Mouse (Mus musculus): ENCODE measurements around the gene Ncln. TPM values are rescaled to one million over a fixed set of nuclear protein-coding genes. Genes with fewer than 3 reads are reported as not detected.

The Ncln gene
- polyA plus RNA-seq, 1 experiment from 2014 or later: 31.9 TPM

DNA sequence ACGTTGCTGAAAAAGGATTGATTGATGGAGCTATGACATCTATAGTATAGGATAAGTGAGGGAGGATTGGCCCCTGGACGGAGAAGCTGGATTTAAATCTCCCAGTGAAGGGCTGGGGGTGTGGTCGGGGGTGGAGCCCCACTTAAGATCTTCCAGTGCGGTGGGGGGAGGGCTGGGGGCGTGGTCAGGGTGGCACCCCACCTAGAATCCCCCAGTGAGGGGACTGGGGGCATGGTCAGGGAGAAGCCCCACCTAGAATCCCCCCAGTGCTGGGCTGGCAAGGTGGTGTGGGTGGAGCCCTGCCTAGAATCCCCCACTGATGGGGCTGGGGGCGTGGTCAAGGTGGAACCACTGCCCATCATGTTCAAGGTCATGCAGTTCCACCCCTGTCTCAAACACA, 10.9 kb upstream of the Ncln start:
- H3K9me3 ChIP-seq (replicated peaks; ENCODE audit: control insufficient read depth, low read length): no peaks in the 10 kb centered on the region
- no peak overlapping the region for H3K4me2 ChIP-seq (ENCODE audit: low read depth, low read length)
- H3K4me3 ChIP-seq (ENCODE audit: low read depth, low read length): no peak overlapping the region
- H3K4me1 ChIP-seq (ENCODE audit: control insufficient read depth, insufficient read depth, low read length): no peaks in the 10 kb centered on the region
- H3K9ac ChIP-seq (replicated peaks; ENCODE audit: low read length): no peak overlapping the region
- no peak overlapping the region for H3K27ac ChIP-seq (replicated peaks; ENCODE audit: low read depth, low read length)
- ATAC-seq (replicated peaks; ENCODE audit: insufficient number of reproducible peaks, low FRiP score, low TSS enrichment, low read depth) (no peak), DNase-seq (ENCODE audit: low spot score) (no peak)
- WGBS: 32% methylated on average over 6 of the region's 6 CpGs
- H3K27me3 ChIP-seq (ENCODE audit: control insufficient read depth, insufficient read depth, low read length): no peaks in the 10 kb centered on the region
- H3K36me3 ChIP-seq (replicated peaks; ENCODE audit: control insufficient read depth, insufficient read depth, low read depth, low read length): no peaks in the 10 kb centered on the region

GRCm38 (mm10) chr10:81505016-81505664, 8.9 kb upstream of the Ncln start:
- H3K36me3 ChIP-seq (replicated peaks; ENCODE audit: control insufficient read depth, insufficient read depth, low read depth, low read length): no peaks in the 10 kb centered on the region
- no peak overlapping the region for H3K4me3 ChIP-seq (ENCODE audit: low read depth, low read length)
- no peak for DNase-seq (ENCODE audit: low spot score)
- no peak overlapping the region for H3K4me2 ChIP-seq (ENCODE audit: low read depth, low read length)
- no peaks in the 10 kb centered on the region for H3K9me3 ChIP-seq (replicated peaks; ENCODE audit: control insufficient read depth, low read length)
- no peaks in the 10 kb centered on the region for H3K27me3 ChIP-seq (ENCODE audit: control insufficient read depth, insufficient read depth, low read length)
- no peak overlapping the region for H3K27ac ChIP-seq (replicated peaks; ENCODE audit: low read depth, low read length)
- 78% methylated on average over 15 of the region's 15 CpGs for WGBS
- no peaks in the 10 kb centered on the region for H3K4me1 ChIP-seq (ENCODE audit: control insufficient read depth, insufficient read depth, low read length)
- ATAC-seq (replicated peaks; ENCODE audit: insufficient number of reproducible peaks, low FRiP score, low TSS enrichment, low read depth): no peak
- no peak overlapping the region for H3K9ac ChIP-seq (replicated peaks; ENCODE audit: low read length)

GRCm38 (mm10) chr10:81502658-81503057, 6.5 kb upstream of the Ncln start:
- Histone ChIP-seq H3K4me1 (ENCODE audit: control insufficient read depth, insufficient read depth, low read length) (no peaks in the 10 kb centered on the region), H3K27me3 (ENCODE audit: control insufficient read depth, insufficient read depth, low read length) (no peaks in the 10 kb centered on the region), H3K9ac (replicated peaks; ENCODE audit: low read length) (peak overlapping the region; percentile 18; the same call in 1 of the 2 replicates), H3K4me3 (ENCODE audit: low read depth, low read length) (peak overlapping the region; percentile 26), H3K4me2 (ENCODE audit: low read depth, low read length) (peak overlapping the region; percentile 60), H3K27ac (replicated peaks; ENCODE audit: low read depth, low read length) (no peak overlapping the region), H3K9me3 (replicated peaks; ENCODE audit: control insufficient read depth, low read length) (no peaks in the 10 kb centered on the region), H3K36me3 (replicated peaks; ENCODE audit: control insufficient read depth, insufficient read depth, low read depth, low read length) (no peaks in the 10 kb centered on the region)
- DNase-seq (ENCODE audit: low spot score) (peak; percentile 83), ATAC-seq (replicated peaks; ENCODE audit: insufficient number of reproducible peaks, low FRiP score, low TSS enrichment, low read depth) (no peak)
- WGBS: 11% methylated on average over 36 of the region's 36 CpGs

GRCm38 (mm10) chr10:81501863-81502262, 5.7 kb upstream of the Ncln start:
- Histone ChIP-seq H3K4me1 (ENCODE audit: control insufficient read depth, insufficient read depth, low read length) (no peaks in the 10 kb centered on the region), H3K4me2 (ENCODE audit: low read depth, low read length) (no peak overlapping the region), H3K27me3 (ENCODE audit: control insufficient read depth, insufficient read depth, low read length) (no peaks in the 10 kb centered on the region), H3K4me3 (ENCODE audit: low read depth, low read length) (no peak overlapping the region), H3K9me3 (replicated peaks; ENCODE audit: control insufficient read depth, low read length) (no peaks in the 10 kb centered on the region), H3K9ac (replicated peaks; ENCODE audit: low read length) (no peak overlapping the region), H3K36me3 (replicated peaks; ENCODE audit: control insufficient read depth, insufficient read depth, low read depth, low read length) (no peaks in the 10 kb centered on the region), H3K27ac (replicated peaks; ENCODE audit: low read depth, low read length) (no peak overlapping the region)
- DNase-seq (ENCODE audit: low spot score) (no peak), ATAC-seq (replicated peaks; ENCODE audit: insufficient number of reproducible peaks, low FRiP score, low TSS enrichment, low read depth) (no peak)
- WGBS: 81% methylated on average over 5 of the region's 5 CpGs

GRCm38 (mm10) chr10:81500032-81500431, 3.8 kb upstream of the Ncln start, which contains the start of gene S1pr4:
Gene S1pr4 (minus strand): TSS chr10:81500132.
- Histone ChIP-seq H3K4me1 (ENCODE audit: control insufficient read depth, insufficient read depth, low read length) (peaks cover 3% of the 10 kb centered on the region; the same call in 1 of the 2 replicates), H3K9me3 (replicated peaks; ENCODE audit: control insufficient read depth, low read length) (no peaks in the 10 kb centered on the region), H3K4me3 (ENCODE audit: low read depth, low read length) (no peak within 1 kb of the TSS), H3K27me3 (ENCODE audit: control insufficient read depth, insufficient read depth, low read length) (no peaks in the 10 kb centered on the region), H3K4me2 (ENCODE audit: low read depth, low read length) (no peak within 1 kb of the TSS), H3K36me3 (replicated peaks; ENCODE audit: control insufficient read depth, insufficient read depth, low read depth, low read length) (no peaks in the 10 kb centered on the region), H3K9ac (replicated peaks; ENCODE audit: low read length) (no peak within 1 kb of the TSS; the same call in 1 of the 2 replicates), H3K27ac (replicated peaks; ENCODE audit: low read depth, low read length) (no peak within 1 kb of the TSS)
- ATAC-seq (replicated peaks; ENCODE audit: insufficient number of reproducible peaks, low FRiP score, low TSS enrichment, low read depth) (no peak), DNase-seq (ENCODE audit: low spot score) (no peak)
- WGBS: 90% methylated on average over 2 of the region's 3 CpGs

DNA sequence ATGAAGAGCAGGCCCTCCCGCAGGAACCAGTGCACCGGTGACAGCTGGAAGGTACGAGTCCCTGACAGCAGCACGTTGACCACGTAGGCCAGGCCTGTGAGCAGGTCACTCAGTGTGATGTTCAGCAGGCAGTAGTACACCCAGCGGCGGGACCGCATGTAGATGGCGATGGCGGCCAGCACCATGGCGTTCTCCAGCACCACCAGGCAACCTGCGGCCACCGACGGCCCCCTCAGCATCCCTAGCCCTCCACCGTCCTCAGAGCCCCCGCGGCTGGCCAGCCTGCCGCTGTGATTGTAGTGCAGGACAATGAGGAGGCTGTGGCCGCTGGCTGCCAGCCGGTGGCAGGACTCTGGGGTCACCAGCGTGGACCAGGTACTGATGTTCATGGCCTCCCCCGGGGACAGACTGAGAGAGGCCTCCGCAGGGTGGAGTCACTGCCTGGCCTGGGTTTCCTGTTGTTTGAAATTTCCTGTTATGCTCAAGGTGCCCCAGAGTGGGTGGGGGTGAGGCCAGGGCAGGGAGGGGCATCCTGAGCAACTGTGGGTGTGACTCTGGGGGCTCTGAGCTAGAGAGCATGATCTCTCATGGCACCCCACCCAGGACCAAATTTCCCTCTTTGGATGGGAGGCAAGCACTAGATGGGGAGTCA, 3.2 kb upstream of the Ncln start:
- no peaks in the 10 kb centered on the region for H3K9me3 ChIP-seq (replicated peaks; ENCODE audit: control insufficient read depth, low read length)
- no peak overlapping the region for H3K4me2 ChIP-seq (ENCODE audit: low read depth, low read length)
- ATAC-seq (replicated peaks; ENCODE audit: insufficient number of reproducible peaks, low FRiP score, low TSS enrichment, low read depth) (no peak), DNase-seq (ENCODE audit: low spot score) (no peak)
- H3K4me3 ChIP-seq (ENCODE audit: low read depth, low read length): no peak overlapping the region
- no peak overlapping the region for H3K27ac ChIP-seq (replicated peaks; ENCODE audit: low read depth, low read length)
- H3K4me1 ChIP-seq (ENCODE audit: control insufficient read depth, insufficient read depth, low read length): peaks cover 3% of the 10 kb centered on the region; the same call in 1 of the 2 replicates
- WGBS: 69% methylated on average over 23 of the region's 23 CpGs
- no peak overlapping the region; the same call in 1 of the 2 replicates for H3K9ac ChIP-seq (replicated peaks; ENCODE audit: low read length)
- no peaks in the 10 kb centered on the region for H3K36me3 ChIP-seq (replicated peaks; ENCODE audit: control insufficient read depth, insufficient read depth, low read depth, low read length)
- H3K27me3 ChIP-seq (ENCODE audit: control insufficient read depth, insufficient read depth, low read length): no peaks in the 10 kb centered on the region

GRCm38 (mm10) chr10:81498316-81499249, 2.4 kb upstream of the Ncln start:
- Histone ChIP-seq H3K4me3 (ENCODE audit: low read depth, low read length) (no peak overlapping the region), H3K9me3 (replicated peaks; ENCODE audit: control insufficient read depth, low read length) (no peaks in the 10 kb centered on the region), H3K27ac (replicated peaks; ENCODE audit: low read depth, low read length) (no peak overlapping the region), H3K4me2 (ENCODE audit: low read depth, low read length) (no peak overlapping the region), H3K4me1 (ENCODE audit: control insufficient read depth, insufficient read depth, low read length) (peaks cover 3% of the 10 kb centered on the region; the same call in 1 of the 2 replicates), H3K36me3 (replicated peaks; ENCODE audit: control insufficient read depth, insufficient read depth, low read depth, low read length) (no peaks in the 10 kb centered on the region), H3K27me3 (ENCODE audit: control insufficient read depth, insufficient read depth, low read length) (no peaks in the 10 kb centered on the region), H3K9ac (replicated peaks; ENCODE audit: low read length) (no peak overlapping the region; the same call in 1 of the 2 replicates)
- ATAC-seq (replicated peaks; ENCODE audit: insufficient number of reproducible peaks, low FRiP score, low TSS enrichment, low read depth) (no peak), DNase-seq (ENCODE audit: low spot score) (no peak)
- 85% methylated on average over 38 of the region's 38 CpGs for WGBS

Measured in embryonic facial prominence, embryonic 11.5 days (tissue).